7 mouse cellular contexts compared by ENCODE assay signal in the genomic region with DNA sequence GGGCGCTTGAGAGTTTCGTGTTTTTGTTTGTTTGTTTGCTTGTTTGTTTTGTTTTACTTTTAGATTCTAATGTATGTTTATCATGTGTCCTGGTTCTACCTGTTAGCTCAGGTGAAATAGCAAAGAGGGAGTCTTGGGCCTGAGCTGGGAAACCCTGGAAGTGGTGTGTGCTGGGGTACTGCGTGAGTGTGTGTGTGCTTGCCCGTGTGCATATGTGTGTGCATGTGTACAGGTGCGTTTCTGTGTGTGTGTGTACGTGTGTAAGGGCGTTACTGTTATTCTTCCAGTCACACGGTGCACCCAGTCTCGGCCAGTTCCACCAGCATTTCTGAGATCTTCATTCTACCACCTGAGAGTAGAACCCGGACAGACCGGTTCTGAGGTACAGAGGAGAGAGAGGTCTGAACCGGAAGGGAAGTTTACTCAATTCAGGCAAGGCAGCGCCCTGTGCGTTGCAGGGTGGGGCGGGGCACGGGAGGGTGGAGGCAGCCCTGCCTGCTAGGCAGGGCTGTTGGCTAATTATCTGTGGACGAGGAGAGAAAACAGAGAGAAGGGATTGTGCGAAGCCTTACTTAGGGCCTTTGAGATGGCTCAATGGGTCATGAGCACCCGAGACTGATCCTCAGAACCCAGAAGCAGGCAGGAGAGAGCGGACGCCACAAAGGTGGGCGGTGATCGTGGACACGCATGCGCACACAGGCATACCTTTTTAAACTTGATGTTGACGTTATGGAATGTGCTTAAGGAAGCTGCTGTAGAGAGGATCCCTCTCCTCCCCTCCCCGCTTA. TPM values are rescaled to one million over a fixed set of nuclear protein-coding genes. Genes with fewer than 3 reads are reported as not detected.
DNase-seq lines count a peak whose midpoint lies in the region; ATAC-seq and TF ChIP-seq lines count a peak whose summit lies in the region.

No protein-coding gene starts in this region.

- H3K4me2 ChIP-seq in forebrain, embryonic 11.5 days (ENCODE audit: low read depth, low read length, severe bottlenecking): peak overlapping the region; percentile 8; the same call in 1 of the 2 replicates
- H3K4me2 ChIP-seq in kidney, postnatal 0 days (ENCODE audit: low read length): peak overlapping the region; percentile 46

- no peaks in the 10 kb centered on the region for H3K36me3 ChIP-seq in forebrain, embryonic 11.5 days (ENCODE audit: control insufficient read depth, insufficient read depth, low read length)
- no peaks in the 10 kb centered on the region for H3K36me3 ChIP-seq in kidney, postnatal 0 days (ENCODE audit: insufficient read depth, low read length)

- 64% methylated on average over 27 of the region's 27 CpGs for WGBS in forebrain, embryonic 11.5 days
- WGBS in kidney, postnatal 0 days: 56% methylated on average over 27 of the region's 27 CpGs

- H3K4me3 ChIP-seq in forebrain, embryonic 11.5 days (ENCODE audit: low read depth, low read length): peak overlapping the region; percentile 15; the same call in 1 of the 2 replicates
- H3K4me3 ChIP-seq in kidney, postnatal 0 days (replicated peaks; ENCODE audit: low read depth, low read length): 0 out of 2 replicates have a peak overlapping the region, but pooled peaks have one; percentile 9

- TF ChIP-seq CTCF in kidney, postnatal 0 days (IDR thresholded peaks at IDR 0.05; ENCODE audit: low read depth): no peak

- peak; percentile 57 for ATAC-seq in CD4-positive, CD25-positive, alpha-beta regulatory T cell, adult 4 months
- no peak for ATAC-seq in forebrain, embryonic 11.5 days (replicated peaks; ENCODE audit: low FRiP score)
- ATAC-seq in kidney, postnatal 0 days (replicated peaks; ENCODE audit: low FRiP score, low read depth): peak; percentile 85

- no peaks in the 10 kb centered on the region for H3K27me3 ChIP-seq in forebrain, embryonic 11.5 days (ENCODE audit: control insufficient read depth, insufficient read depth, low read length)
- no peaks in the 10 kb centered on the region for H3K27me3 ChIP-seq in kidney, postnatal 0 days (ENCODE audit: insufficient read depth, low read length)

- H3K27ac ChIP-seq in forebrain, embryonic 11.5 days (ENCODE audit: low read depth, low read length): no peak overlapping the region
- H3K27ac ChIP-seq in kidney, postnatal 0 days: peak overlapping the region; percentile 62

- H3K9me3 ChIP-seq in forebrain, embryonic 11.5 days (ENCODE audit: control insufficient read depth, low read length): peaks cover 2% of the 10 kb centered on the region; the same call in 1 of the 2 replicates
- no peaks in the 10 kb centered on the region for H3K9me3 ChIP-seq in kidney, postnatal 0 days (replicated peaks; ENCODE audit: low read length)

- no peak overlapping the region for H3K9ac ChIP-seq in forebrain, embryonic 11.5 days (ENCODE audit: low read length)
- no peak overlapping the region for H3K9ac ChIP-seq in kidney, postnatal 0 days (ENCODE audit: low read depth, low read length)

- H3K4me1 ChIP-seq in forebrain, embryonic 11.5 days (replicated peaks; ENCODE audit: control insufficient read depth, insufficient read depth, low read length): no peaks in the 10 kb centered on the region
- no peaks in the 10 kb centered on the region for H3K4me1 ChIP-seq in kidney, postnatal 0 days (replicated peaks; ENCODE audit: insufficient read depth, low read length)

- DNase-seq in A20 (ENCODE audit: low read depth, low spot score): peak; percentile 68
- DNase-seq in forebrain, embryonic 11.5 days (ENCODE audit: low spot score): no peak
- no peak for DNase-seq in kidney, postnatal 0 days (ENCODE audit: low spot score)
- DNase-seq in lung, postnatal 36 days: peak; percentile 78
- peak; percentile 10 to 14 for DNase-seq in thymus, postnatal 10 days (ENCODE audit: low spot score in 2 of 2)
- DNase-seq in frontal cortex, postnatal 36 days (ENCODE audit: low spot score in 2 of 2): no peak

RNA-seq across cellular contexts. Expression of a gene that starts 25.3 kb away (rescaled TPM):
- 10 to 100 TPM; 10.5 to 11.7 TPM for polyA plus RNA-seq in CD4-positive, CD25-positive, alpha-beta regulatory T cell, adult 4 months (2017; shearing (Covaris generic))
- polyA plus RNA-seq in forebrain, embryonic 11.5 days (2014; fragmentation: Nextera tagmentation; extraction: Ambion mirVana): 12.5 and 13.5 TPM in 2 replicates
- 14.8 and 14.9 TPM in 2 replicates for polyA plus RNA-seq in kidney, postnatal 0 days (2015; fragmentation: Nextera tagmentation; extraction: Ambion mirVana)

RNA-seq across cellular contexts. Expression of a gene that starts 40.6 kb away (rescaled TPM):
- 1 to 10 TPM in 1 of 2 experiments, under 1 TPM in 1; 0.16 to 1.1 TPM for polyA plus RNA-seq in CD4-positive, CD25-positive, alpha-beta regulatory T cell, adult 4 months (2017; shearing (Covaris generic))
- polyA plus RNA-seq in forebrain, embryonic 11.5 days (2014; fragmentation: Nextera tagmentation; extraction: Ambion mirVana): 12.8 and 13.4 TPM in 2 replicates
- polyA plus RNA-seq in kidney, postnatal 0 days (2015; fragmentation: Nextera tagmentation; extraction: Ambion mirVana): 93.0 and 114 TPM in 2 replicates

RNA-seq across cellular contexts. Expression of a gene that starts 57.1 kb away (rescaled TPM):
- not detected for polyA plus RNA-seq in CD4-positive, CD25-positive, alpha-beta regulatory T cell, adult 4 months (2017; shearing (Covaris generic))
- not detected in 2 replicates for polyA plus RNA-seq in forebrain, embryonic 11.5 days (2014; fragmentation: Nextera tagmentation; extraction: Ambion mirVana)
- not detected in 2 replicates for polyA plus RNA-seq in kidney, postnatal 0 days (2015; fragmentation: Nextera tagmentation; extraction: Ambion mirVana)

RNA-seq across cellular contexts. Expression of a gene that starts 59.3 kb away (rescaled TPM):
- polyA plus RNA-seq in CD4-positive, CD25-positive, alpha-beta regulatory T cell, adult 4 months (2017; shearing (Covaris generic)): 10 to 100 TPM; 10.0 to 20.1 TPM
- polyA plus RNA-seq in forebrain, embryonic 11.5 days (2014; fragmentation: Nextera tagmentation; extraction: Ambion mirVana): 4.1 and 5.6 TPM in 2 replicates
- polyA plus RNA-seq in kidney, postnatal 0 days (2015; fragmentation: Nextera tagmentation; extraction: Ambion mirVana): 3.6 and 4.8 TPM in 2 replicates

Comparison
In these comparisons a context has a peak if more than half of its experiments do, and no peak if none do; other contexts are left out.
1. DNase-seq: peak in A20 (single experiment), lung, postnatal 36 days (single experiment) and thymus, postnatal 10 days (2 of 2); none in forebrain, embryonic 11.5 days (single experiment), kidney, postnatal 0 days (single experiment) and frontal cortex, postnatal 36 days (0 of 2).